Mouse (Mus musculus) lung, embryonic 16.5 days (tissue): ENCODE data around the gene Dyrk1b. TPM values are rescaled to one million over a fixed set of nuclear protein-coding genes. Genes with fewer than 3 reads are reported as not detected.
"Not testable (repeated sequence)": the region's sequence is repeated elsewhere in the genome, so short reads cannot be mapped to it uniquely, and the experiment has no call there.

Experiments
- ATAC-seq: fragments of 200-750 bp; cut with Nextera tagmentation; 2 replicates; pipeline ENCODE4 v1.8.0; 2017; ENCODE audit warnings: low read depth, mild to moderate bottlenecking, moderate library complexity
- H3K27ac ChIP-seq: fragments of 300-500 bp; sonication (generic); 2 replicates; pipeline ENCODE4 v1.5.1; 2014; ENCODE audit warnings: mild to moderate bottlenecking, control low read depth, low read length
- H3K27me3 ChIP-seq: fragments of 300-500 bp; sonication (generic); 2 replicates; pipeline ENCODE4 v1.6.1; 2014; ENCODE audit warnings: low read depth, low read length, mixed read lengths; ENCODE audit not compliant: control insufficient read depth, insufficient read depth
- H3K36me3 ChIP-seq: fragments of 300-500 bp; sonication (generic); 2 replicates; pipeline ENCODE4 v1.6.1; 2014; ENCODE audit warnings: low read length; ENCODE audit not compliant: control insufficient read depth, insufficient read depth
- H3K4me1 ChIP-seq: fragments of 300-500 bp; sonication (generic); replicated peaks from 2 replicates; pipeline ENCODE4 v1.6.1; 2014; ENCODE audit warnings: low read length, mixed read lengths; ENCODE audit not compliant: control insufficient read depth, insufficient read depth
- H3K4me2 ChIP-seq: fragments of 300-500 bp; sonication (generic); 2 replicates; pipeline ENCODE4 v1.6.1; 2014; ENCODE audit warnings: low read depth, low read length, control low read depth
- H3K4me3 ChIP-seq: fragments of 300-500 bp; sonication (generic); 2 replicates; pipeline ENCODE4 v1.5.1; 2014; ENCODE audit warnings: mild to moderate bottlenecking, low read length, control low read depth
- H3K9ac ChIP-seq: fragments of 300-500 bp; sonication (generic); 2 replicates; pipeline ENCODE4 v1.6.1; 2014; ENCODE audit warnings: low read length, control low read depth
- H3K9me3 ChIP-seq: fragments of 300-500 bp; sonication (generic); 2 replicates; pipeline ENCODE4 v1.6.1; 2016; ENCODE audit warnings: low read length; ENCODE audit not compliant: control insufficient read depth
- WGBS: fragments of 180-500 bp; shearing (Covaris S2); extraction: QIAGEN DNeasy Blood & Tissue Kit; methylation state at CpG from one replicate; pipeline ENCODE4 v1.1.7; 2014; 5-methylcytosine and 5-hydroxymethylcytosine counted together
- polyA plus RNA-seq: library from polyadenylated mRNA; unstranded; fragments of >200 nt; fragmentation: Nextera tagmentation; extraction: Ambion mirVana; gene quantifications from 2 replicates; pipeline ENCODE4 v1.2.1, GENCODE M21; 2015

Gene Dyrk1b
- polyA plus RNA-seq, 1 experiment from 2014 or later = 12.3 TPM

DNA sequence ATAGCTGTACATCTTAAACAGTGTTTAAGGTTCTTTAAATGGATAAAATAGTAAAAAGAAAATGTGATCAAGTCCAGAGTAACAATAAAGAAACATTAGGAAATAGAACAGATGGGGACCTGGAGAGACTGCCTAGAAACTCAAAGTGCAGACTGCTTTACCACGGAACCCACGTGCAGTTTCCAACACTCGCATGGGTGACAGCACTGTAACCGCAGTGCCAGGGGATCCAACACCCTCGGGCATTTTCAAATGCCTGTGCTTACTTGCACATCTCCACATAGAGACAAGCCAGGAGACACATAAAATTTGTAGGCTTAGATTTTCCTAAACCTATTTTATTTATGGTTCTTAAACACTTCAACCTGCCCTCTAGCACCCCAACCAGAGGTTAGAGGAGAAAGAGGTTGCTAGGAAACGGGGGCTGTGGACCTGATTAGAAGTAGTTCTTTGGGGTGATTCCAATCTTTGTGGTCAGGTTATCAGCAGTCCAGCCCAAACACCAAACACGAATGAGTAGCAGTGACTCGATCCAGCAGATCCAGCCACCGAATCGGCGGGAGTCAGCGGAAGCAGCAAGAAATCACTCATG lies 29.2 kb downstream of the Dyrk1b start:
- H3K4me1 ChIP-seq = no peaks in the 10 kb centered on the region
- H3K4me3 ChIP-seq = peak overlapping the region; percentile 42
- H3K9ac ChIP-seq = peak overlapping the region; percentile 65
- H3K36me3 ChIP-seq = no peaks in the 10 kb centered on the region
- no peaks in the 10 kb centered on the region for H3K27me3 ChIP-seq
- ATAC-seq = peak; percentile 31; the same call in 1 of the 2 replicates
- 37% methylated on average over 12 of the region's 12 CpGs for WGBS
- H3K4me2 ChIP-seq = peak overlapping the region; percentile 63
- H3K9me3 ChIP-seq = no peaks in the 10 kb centered on the region
- peak overlapping the region; percentile 12; the same call in 1 of the 2 replicates for H3K27ac ChIP-seq

DNA sequence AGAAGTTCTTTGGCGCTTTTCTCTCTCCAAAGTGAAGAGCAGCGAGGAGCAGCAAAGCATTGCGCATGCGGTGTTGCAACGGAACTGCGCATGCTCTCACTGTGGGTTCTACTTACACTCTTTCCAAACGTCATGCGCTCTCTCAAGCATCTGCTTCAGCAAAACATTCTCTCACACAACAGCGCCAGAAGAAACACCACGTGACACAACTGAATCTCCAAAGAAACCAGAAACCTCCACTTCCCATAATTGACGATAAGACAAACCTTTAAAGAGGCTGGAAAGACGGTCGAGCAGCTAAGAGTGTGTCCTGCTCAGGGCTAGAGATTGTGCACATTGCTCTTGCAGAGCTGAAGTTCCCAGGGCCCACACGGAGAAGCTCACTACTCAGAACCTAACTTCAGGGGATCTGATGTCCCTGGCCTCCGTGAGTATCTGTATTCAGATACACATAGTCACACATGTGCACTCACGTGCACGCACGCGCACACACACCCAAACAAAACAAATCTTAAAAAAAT lies 29.8 kb downstream of the Dyrk1b start:
- 44% methylated on average over 19 of the region's 19 CpGs for WGBS
- H3K4me1 ChIP-seq = no peaks in the 10 kb centered on the region

DNA sequence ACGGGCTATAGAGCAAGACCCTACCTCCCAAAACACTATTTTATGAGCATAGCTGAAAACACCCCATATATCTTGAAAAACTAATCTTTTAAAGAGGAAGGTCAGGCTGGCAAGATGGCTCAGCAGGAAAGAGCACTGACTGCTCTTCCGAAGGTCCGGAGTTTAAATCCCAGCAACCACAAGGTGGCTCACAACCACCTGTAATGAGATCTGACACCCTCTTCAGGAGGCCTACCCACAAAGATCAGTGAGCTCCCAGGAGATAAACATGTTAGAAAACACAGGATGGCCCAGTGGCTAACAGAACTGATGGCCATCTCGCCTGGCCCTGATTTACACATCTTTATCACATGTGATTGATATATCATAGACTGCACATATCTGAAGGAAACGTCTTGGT lies 31.5 kb downstream of the Dyrk1b start:
- no peak overlapping the region for H3K4me3 ChIP-seq
- no peak overlapping the region for H3K27ac ChIP-seq
- no peaks in the 10 kb centered on the region for H3K27me3 ChIP-seq
- no peaks in the 10 kb centered on the region for H3K9me3 ChIP-seq
- no peak overlapping the region for H3K4me2 ChIP-seq
- H3K9ac ChIP-seq = no peak overlapping the region
- H3K36me3 ChIP-seq = no peaks in the 10 kb centered on the region
- WGBS = 35% methylated on average over 5 of the region's 5 CpGs
- H3K4me1 ChIP-seq = no peaks in the 10 kb centered on the region
- ATAC-seq = no peak

More for the DNA sequence above, 29.8 kb downstream of the Dyrk1b start:
- ATAC-seq = peak; percentile 85
- H3K9ac ChIP-seq = peak overlapping the region; percentile 65
- H3K36me3 ChIP-seq = no peaks in the 10 kb centered on the region
- no peaks in the 10 kb centered on the region for H3K27me3 ChIP-seq
- H3K4me3 ChIP-seq = peak overlapping the region; percentile 42
- no peaks in the 10 kb centered on the region for H3K9me3 ChIP-seq
- peak overlapping the region; percentile 63 for H3K4me2 ChIP-seq
- peak overlapping the region; percentile 12; the same call in 1 of the 2 replicates for H3K27ac ChIP-seq

DNA sequence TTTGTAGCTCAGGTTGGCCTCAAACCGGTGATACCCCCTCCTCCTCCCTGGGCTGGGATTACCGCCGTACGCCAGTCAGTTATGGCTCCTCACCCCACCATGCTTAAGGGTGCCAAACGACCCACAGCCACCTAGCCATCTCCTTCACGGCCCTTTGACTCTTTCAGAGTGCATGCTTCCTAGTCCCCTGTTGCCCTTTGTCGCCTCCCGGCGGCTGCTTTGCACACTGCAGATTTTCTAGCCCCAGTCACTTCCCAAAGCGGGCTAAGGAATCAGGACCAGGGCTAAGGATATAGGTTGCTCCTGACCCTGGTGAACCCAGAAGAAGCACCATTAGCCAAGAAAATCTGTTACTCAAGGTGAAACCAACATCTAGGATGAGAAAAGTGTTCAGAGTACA lies 34.9 kb downstream of the Dyrk1b start:
- no peaks in the 10 kb centered on the region for H3K27me3 ChIP-seq
- no peak overlapping the region for H3K4me2 ChIP-seq
- H3K27ac ChIP-seq = no peak overlapping the region
- H3K4me1 ChIP-seq = no peaks in the 10 kb centered on the region
- H3K9me3 ChIP-seq = no peaks in the 10 kb centered on the region
- no peak for ATAC-seq
- no peaks in the 10 kb centered on the region for H3K36me3 ChIP-seq
- no peak overlapping the region for H3K4me3 ChIP-seq
- H3K9ac ChIP-seq = no peak overlapping the region
- WGBS = 26% methylated on average over 10 of the region's 10 CpGs

DNA sequence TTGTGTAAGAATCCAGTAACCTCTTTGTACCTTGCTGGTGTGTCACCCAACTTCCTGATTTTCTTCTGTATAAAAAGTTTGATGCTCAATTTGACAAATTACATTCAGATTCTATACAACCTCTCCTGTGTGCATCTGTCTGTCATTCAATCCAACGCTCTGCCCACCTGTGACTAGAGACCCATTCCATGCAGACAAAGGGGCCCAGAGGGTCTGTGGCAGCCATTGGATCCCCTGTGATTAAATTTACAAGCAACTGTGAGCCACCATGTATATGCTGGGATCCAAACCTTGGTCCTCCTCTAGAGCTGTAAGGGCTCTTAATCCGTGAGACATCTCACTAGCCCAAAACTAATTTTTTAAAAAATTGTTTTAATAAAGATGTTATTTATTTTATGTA lies 36.7 kb downstream of the Dyrk1b start:
- not testable (repeated sequence) for H3K4me1 ChIP-seq, H3K4me2 ChIP-seq, H3K27ac ChIP-seq, H3K27me3 ChIP-seq, H3K9me3 ChIP-seq, H3K4me3 ChIP-seq, H3K36me3 ChIP-seq, ATAC-seq, H3K9ac ChIP-seq
- 83% methylated on average over 2 of the region's 2 CpGs for WGBS

DNA sequence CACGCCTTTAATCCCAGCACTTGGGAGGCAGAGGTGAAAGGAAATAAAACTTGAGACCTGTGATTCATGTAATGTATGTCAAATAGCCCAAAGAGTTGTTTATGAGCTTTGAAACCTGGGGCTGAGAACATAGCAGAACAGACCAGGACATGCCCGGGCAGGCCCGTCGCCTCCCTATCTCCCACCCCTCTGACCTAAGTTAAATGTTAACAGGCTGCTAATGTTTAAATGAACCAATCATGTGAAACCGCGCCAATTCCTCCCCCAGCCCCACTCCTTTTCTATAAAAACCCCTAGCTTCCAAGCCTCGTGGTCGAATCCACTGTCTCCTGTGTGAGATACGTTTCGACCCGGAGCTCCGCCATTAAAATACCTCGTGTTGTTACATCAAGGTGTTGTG lies 38.5 kb downstream of the Dyrk1b start:
- H3K27me3 ChIP-seq, ATAC-seq, H3K4me2 ChIP-seq, H3K36me3 ChIP-seq, H3K4me1 ChIP-seq, H3K9ac ChIP-seq, H3K4me3 ChIP-seq, H3K9me3 ChIP-seq, H3K27ac ChIP-seq: not testable (repeated sequence)
- WGBS = 89% methylated on average over 8 of the region's 13 CpGs

DNA sequence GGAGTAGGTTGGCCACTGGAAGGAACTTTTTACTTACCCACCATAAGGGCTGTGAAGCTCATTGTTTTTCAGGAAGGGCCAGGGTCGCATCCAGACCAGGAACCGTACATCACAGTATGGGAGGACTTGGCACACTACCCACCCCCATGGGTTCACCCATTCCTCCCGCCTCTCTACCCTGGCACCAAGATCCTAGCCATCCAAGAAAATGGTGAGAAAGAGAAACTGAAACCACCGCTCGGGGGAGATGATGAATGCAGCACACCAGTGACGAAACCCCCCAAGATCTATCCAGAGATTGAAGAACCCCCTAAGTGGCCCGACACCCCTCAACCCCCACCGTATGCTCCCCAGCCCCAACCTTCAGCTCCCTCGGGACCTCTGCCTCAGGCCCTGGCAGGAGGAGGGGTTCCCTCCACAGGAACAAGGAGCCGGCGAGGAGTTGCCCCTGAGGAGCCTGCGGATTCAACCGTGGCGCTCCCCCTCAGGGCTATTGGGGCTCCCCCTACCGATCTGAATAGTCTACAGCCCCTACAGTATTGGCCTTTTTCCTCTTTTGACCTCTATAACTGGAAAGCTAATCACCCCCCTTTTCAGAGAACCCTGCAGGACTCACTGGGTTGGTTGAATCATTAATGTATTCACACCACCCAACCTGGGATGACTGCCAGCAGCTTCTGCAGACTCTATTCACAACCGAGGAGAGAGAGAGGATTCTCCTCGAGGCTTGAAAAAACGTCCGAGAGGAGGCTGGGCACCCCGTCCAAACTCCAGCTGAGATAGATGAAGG lies 39.9 kb downstream of the Dyrk1b start:
- not testable (repeated sequence) for H3K4me2 ChIP-seq, H3K27me3 ChIP-seq, ATAC-seq, H3K9me3 ChIP-seq, H3K27ac ChIP-seq, H3K36me3 ChIP-seq, H3K4me1 ChIP-seq, H3K9ac ChIP-seq, H3K4me3 ChIP-seq
- WGBS = 82% methylated on average over 20 of the region's 20 CpGs

DNA sequence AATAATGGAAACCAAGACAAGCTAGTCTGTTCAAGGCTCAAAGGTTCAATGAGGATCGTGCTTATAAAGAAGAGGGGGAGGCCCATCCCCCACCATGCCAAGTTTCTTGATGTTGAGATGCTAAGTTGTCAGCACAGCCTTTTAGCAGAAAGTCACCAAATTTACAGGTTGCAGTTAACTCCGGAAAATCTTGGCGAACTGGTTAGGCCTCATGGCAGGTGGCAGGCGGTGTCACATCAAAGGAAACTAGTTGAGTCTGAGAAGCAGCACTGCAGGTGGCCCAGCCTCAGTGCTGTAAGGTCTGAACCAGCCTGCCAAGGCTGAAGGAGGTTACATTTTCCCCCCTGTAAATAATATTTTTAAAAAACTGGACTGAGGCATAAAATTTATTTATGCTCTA lies 47.6 kb downstream of the Dyrk1b start:
- H3K4me2 ChIP-seq, H3K27ac ChIP-seq, ATAC-seq, H3K27me3 ChIP-seq, H3K4me3 ChIP-seq, H3K9me3 ChIP-seq, H3K4me1 ChIP-seq, H3K9ac ChIP-seq, H3K36me3 ChIP-seq: not testable (repeated sequence)
- WGBS = 75% methylated on average over 4 of the region's 4 CpGs

DNA sequence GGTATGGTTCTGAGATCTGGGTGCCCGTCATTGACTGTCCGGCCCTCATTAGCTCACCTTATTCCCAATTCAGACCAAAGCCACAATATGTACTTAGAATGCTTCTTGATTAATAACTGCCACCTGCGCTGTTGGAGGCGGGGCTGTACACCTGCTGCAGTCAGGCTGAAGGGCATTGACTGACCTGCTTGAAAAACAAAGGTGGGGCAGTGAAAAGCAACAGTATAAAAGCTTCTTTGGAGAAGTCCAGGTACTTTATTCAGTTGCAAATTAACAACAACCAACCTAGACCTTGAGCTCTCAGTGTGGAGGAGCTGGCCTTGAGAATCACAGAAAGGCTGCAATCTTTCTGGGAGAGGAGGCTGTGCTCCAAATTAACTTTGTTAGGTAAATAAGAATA lies 48.2 kb downstream of the Dyrk1b start:
- H3K4me1 ChIP-seq, H3K27ac ChIP-seq, H3K4me2 ChIP-seq, H3K27me3 ChIP-seq, H3K36me3 ChIP-seq, H3K4me3 ChIP-seq, H3K9me3 ChIP-seq, ATAC-seq, H3K9ac ChIP-seq: not testable (repeated sequence)
- 90% methylated on average over 4 of the region's 4 CpGs for WGBS
